Mouse (Mus musculus) limb, embryonic 14.5 days (tissue): ENCODE results near the gene Ripk1. TPM values are rescaled to one million over a fixed set of nuclear protein-coding genes. Genes with fewer than 3 reads are reported as not detected.

Experiments
- ATAC-seq: fragments of 200-750 bp; cut with Nextera tagmentation; 2 replicates; pipeline ENCODE4 v1.8.0; 2017; ENCODE audit warnings: low read depth, moderate number of reproducible peaks, moderate TSS enrichment; ENCODE audit not compliant: low FRiP score
- DNase-seq: peaks from one replicate; pipeline ENCODE4 v3.0.0-alpha.2; 2015; ENCODE audit warnings: low spot score
- H3K27ac ChIP-seq: fragments of 300-500 bp; sonication (generic); replicated peaks from 2 replicates; pipeline ENCODE4 v1.5.1; 2014; ENCODE audit warnings: low read depth, mild to moderate bottlenecking, low read length, moderate library complexity, mixed read lengths
- H3K27me3 ChIP-seq: fragments of 300-500 bp; sonication (generic); 2 replicates; pipeline ENCODE4 v1.6.1; 2014; ENCODE audit warnings: low read length, mixed read lengths; ENCODE audit not compliant: control insufficient read depth, insufficient read depth
- H3K36me3 ChIP-seq: fragments of 300-500 bp; sonication (generic); 2 replicates; pipeline ENCODE4 v1.6.1; 2014; ENCODE audit warnings: mild to moderate bottlenecking, low read length, moderate library complexity, mixed read lengths; ENCODE audit not compliant: control insufficient read depth, insufficient read depth
- H3K4me1 ChIP-seq: fragments of 300-500 bp; sonication (generic); 2 replicates; pipeline ENCODE4 v1.6.1; 2014; ENCODE audit warnings: antibody characterized with exemption, low read length, mixed read lengths; ENCODE audit not compliant: control insufficient read depth, insufficient read depth
- H3K4me2 ChIP-seq: fragments of 300-500 bp; sonication (generic); replicated peaks from 2 replicates; pipeline ENCODE4 v1.6.1; 2014; ENCODE audit warnings: low read depth, mild to moderate bottlenecking, low read length, moderate library complexity; ENCODE audit not compliant: severe bottlenecking
- H3K4me3 ChIP-seq: fragments of 300-500 bp; sonication (generic); replicated peaks from 2 replicates; pipeline ENCODE4 v1.5.1; 2014; ENCODE audit warnings: low read length
- H3K9ac ChIP-seq: fragments of 300-500 bp; sonication (generic); 2 replicates; pipeline ENCODE4 v1.6.1; 2014; ENCODE audit warnings: mild to moderate bottlenecking, low read depth, low read length, moderate library complexity; ENCODE audit not compliant: severe bottlenecking
- H3K9me3 ChIP-seq: fragments of 300-500 bp; sonication (generic); 2 replicates; pipeline ENCODE4 v1.6.1; 2016; ENCODE audit warnings: low read length; ENCODE audit not compliant: control insufficient read depth
- POLR2A ChIP-seq: fragments of 200-500 bp; IDR thresholded peaks from 2 replicates; pipeline ENCODE4 v1.8.0; 2012; ENCODE audit warnings: inconsistent platforms, mild to moderate bottlenecking, moderate library complexity, borderline replicate concordance; ENCODE audit not compliant: insufficient read depth, insufficient read length; ENCODE audit errors: extremely low read depth
- WGBS: fragments of 180-500 bp; shearing (Covaris S2); extraction: QIAGEN DNeasy Blood & Tissue Kit; methylation state at CpG from one replicate; pipeline ENCODE4 v1.1.7; 2014; 5-methylcytosine and 5-hydroxymethylcytosine counted together
- polyA plus RNA-seq, 2 experiments: library from polyadenylated mRNA; depleted of rRNA in 1 of 2; stranded (reverse) in 1 of 2; unstranded in 1 of 2; fragments of >200 nt; fragmentation: Nextera tagmentation in 1 of 2; extraction: Ambion mirVana in 1 of 2; gene quantifications; 2 replicates each; pipeline versions ENCODE4 v1.2.1 to v1.2.3; 2012 to 2014

Gene Ripk1
- polyA plus RNA-seq, 2 experiments: 10.7 to 17.1 TPM

DNA sequence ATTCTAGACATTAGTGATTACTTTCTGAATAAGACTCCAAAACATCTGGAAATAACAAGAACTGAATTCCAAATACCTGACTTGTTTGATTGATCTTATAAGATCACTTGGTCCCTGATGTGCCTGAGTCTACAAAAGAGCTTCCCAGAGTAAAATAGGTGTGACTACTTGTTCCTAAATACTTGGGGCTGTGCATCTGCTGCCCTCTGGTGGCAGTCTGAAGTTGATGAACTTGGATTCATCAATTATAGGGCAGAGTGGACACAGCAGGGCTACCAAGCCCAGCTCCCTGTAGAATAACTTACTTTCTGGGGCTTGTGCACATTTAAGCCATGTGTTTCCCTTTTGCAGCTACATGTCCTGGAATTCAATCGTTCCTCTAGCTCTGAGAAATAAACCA is 7.0 kb upstream of the Ripk1 start:
- Histone ChIP-seq H3K36me3 (no peaks in the 10 kb centered on the region; the same call in 1 of the 2 replicates), H3K9ac (no peak overlapping the region), H3K27ac (no peak overlapping the region), H3K4me3 (no peak overlapping the region), H3K4me2 (no peak overlapping the region), H3K27me3 (no peaks in the 10 kb centered on the region), H3K9me3 (no peaks in the 10 kb centered on the region), H3K4me1 (no peaks in the 10 kb centered on the region)
- TF ChIP-seq POLR2A: no peak
- ATAC-seq (peak; percentile 53; the same call in 1 of the 2 replicates), DNase-seq (peak; percentile 85)
- WGBS: 27% methylated on average over 1 of the region's 1 CpGs

DNA sequence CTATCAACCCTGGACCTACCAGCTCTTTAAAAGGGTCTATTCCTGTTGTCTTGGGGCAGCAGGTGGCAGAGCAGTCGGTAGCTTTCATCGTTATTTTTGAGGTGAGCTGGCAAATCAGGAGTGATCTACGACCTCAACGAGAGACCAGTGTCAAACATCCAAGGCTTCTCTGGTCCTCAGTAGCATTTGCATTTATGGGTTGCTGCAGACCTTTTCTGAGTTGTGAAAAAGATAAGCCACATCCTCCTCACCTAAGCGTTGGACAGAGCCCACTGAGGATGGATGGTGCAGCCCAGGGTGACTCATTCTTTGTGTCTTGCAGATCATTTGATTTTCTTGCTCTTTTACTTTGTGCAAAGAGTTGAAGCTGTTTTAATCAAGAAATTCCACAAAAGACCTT is 895 bp downstream of the Ripk1 start:
- Histone ChIP-seq H3K36me3 (no peaks in the 10 kb centered on the region), H3K27ac (no peak overlapping the region), H3K4me3 (peak overlapping the region; percentile 95), H3K4me1 (peaks cover 8% of the 10 kb centered on the region; the same call in 1 of the 2 replicates), H3K4me2 (peak overlapping the region; percentile 86), H3K9ac (peak overlapping the region; percentile 90), H3K9me3 (no peaks in the 10 kb centered on the region), H3K27me3 (no peaks in the 10 kb centered on the region)
- no peak for TF ChIP-seq POLR2A
- no peak for ATAC-seq
- no peak for DNase-seq
- 13% methylated on average over 5 of the region's 5 CpGs for WGBS

DNA sequence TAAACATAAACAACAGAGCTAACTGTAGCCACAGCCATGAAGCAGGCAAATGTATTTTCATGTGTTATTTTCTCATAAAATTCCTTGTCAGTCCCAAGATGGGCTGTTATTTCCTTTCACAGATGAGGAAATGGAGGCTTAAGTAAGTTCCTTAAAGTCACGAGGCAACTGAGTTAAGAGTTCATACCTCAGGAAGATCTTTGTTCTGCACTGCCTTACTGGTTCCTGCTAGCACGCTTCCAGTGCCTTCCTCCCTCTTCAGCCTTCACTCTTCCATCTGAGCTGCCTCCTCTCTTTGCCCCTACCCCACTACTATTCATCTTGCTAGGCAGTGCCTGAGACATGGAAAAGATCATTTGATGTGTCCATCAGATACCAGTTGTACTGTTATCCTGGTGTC is 5.1 kb downstream of the Ripk1 start:
- Histone ChIP-seq H3K9me3 (no peaks in the 10 kb centered on the region), H3K27me3 (no peaks in the 10 kb centered on the region), H3K9ac (no peak overlapping the region), H3K27ac (no peak overlapping the region), H3K4me1 (peaks cover 4% of the 10 kb centered on the region; the same call in 1 of the 2 replicates), H3K36me3 (peaks cover 14% of the 10 kb centered on the region), H3K4me3 (no peak overlapping the region), H3K4me2 (no peak overlapping the region)
- no peak for DNase-seq
- no peak for TF ChIP-seq POLR2A
- WGBS: 72% methylated on average over 2 of the region's 2 CpGs
- ATAC-seq: no peak

DNA sequence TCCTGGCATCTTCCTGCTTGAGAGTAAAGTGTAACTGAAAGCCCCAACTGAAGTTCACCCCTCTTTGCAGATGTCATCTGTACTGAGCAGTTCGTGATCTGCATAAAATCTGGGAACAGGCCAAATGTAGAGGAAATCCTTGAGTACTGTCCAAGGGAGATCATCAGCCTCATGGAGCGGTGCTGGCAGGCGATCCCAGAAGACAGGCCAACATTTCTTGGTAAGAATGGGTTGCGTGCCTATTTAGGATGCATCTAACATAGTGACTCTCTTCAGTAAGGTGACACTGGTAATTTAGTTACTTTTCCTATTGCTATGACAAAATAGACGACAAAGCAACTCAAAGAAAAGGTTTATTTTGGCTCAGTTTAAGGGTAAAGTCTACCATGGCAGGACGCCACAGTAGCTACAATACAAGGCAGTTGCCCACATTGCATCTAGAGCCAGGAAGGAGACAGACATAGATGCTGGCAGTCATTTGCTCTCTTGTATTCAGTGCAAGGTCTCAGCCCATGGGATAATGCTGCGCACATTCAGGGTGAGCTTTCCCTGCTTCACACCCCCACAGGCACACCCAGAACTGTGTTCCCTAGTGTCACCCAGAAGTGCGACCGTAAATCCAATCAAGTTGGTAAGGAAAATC is 14.9 kb downstream of the Ripk1 start:
- Histone ChIP-seq H3K27ac (no peak overlapping the region), H3K9me3 (no peaks in the 10 kb centered on the region), H3K4me2 (no peak overlapping the region), H3K27me3 (no peaks in the 10 kb centered on the region), H3K4me3 (no peak overlapping the region), H3K9ac (no peak overlapping the region), H3K4me1 (no peaks in the 10 kb centered on the region), H3K36me3 (peaks cover 83% of the 10 kb centered on the region)
- no peak for TF ChIP-seq POLR2A
- DNase-seq (no peak), ATAC-seq (no peak)
- WGBS: 95% methylated on average over 9 of the region's 9 CpGs

DNA sequence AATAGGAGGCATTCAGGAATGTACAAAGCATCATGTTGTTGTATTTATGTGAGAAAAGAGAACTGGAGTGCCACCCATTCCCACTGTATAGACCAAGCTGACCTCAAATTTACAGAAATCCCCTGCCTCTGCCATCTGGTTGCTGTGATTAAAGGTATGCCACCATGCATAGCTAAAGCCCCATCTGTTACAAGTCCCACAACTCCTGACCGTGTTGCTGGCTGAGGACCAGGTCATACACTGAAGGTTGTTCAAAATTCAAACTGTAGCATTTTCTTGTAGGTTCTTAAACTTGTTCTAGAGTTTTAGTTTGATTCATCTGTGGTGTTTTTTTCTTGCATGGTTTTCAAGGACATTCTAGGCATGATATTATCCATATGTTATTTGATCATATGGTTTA is 16.4 kb downstream of the Ripk1 start:
- no peak overlapping the region for H3K4me3 ChIP-seq
- H3K9me3 ChIP-seq: no peaks in the 10 kb centered on the region
- no peak overlapping the region for H3K9ac ChIP-seq
- no peak overlapping the region for H3K4me2 ChIP-seq
- peaks cover 87% of the 10 kb centered on the region for H3K36me3 ChIP-seq
- TF ChIP-seq POLR2A: no peak
- H3K27ac ChIP-seq: no peak overlapping the region
- no peaks in the 10 kb centered on the region for H3K4me1 ChIP-seq
- no peaks in the 10 kb centered on the region for H3K27me3 ChIP-seq
- ATAC-seq (no peak), DNase-seq (no peak)
- WGBS: 85% methylated on average over 1 of the region's 1 CpGs
